In the genomic region with DNA sequence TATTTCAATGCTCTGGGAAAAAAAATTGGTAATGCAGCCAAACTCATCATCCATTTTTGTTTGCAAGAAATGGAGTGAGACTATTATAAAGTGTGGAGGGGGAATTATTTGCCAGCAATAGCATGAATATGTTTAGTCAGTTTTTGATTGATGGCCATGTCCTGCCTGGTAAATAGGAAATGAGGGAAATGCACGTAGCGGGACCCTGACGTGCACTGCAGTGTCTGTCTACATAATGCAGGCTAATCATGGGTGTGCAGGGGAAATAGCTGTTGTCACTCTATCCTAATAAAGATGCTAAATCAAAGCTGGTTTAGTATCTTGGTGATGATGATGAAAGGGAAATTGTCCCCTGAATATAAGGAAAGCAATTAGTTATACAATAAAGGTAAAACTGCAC, we compare ENCODE assay signal across 17 mouse cellular contexts.
DNase-seq lines count a peak whose midpoint lies in the region; ATAC-seq and TF ChIP-seq lines count a peak whose summit lies in the region.
"Had no signal": no experiment of that assay in that cellular context is flagged by ENCODE, and none has a peak within 500 bp of the region (broad histone marks: within the 10 kb centered on the region; RNA-seq: fewer than 3 reads in every experiment).

No protein-coding gene starts in this region.

- DNase-seq in heart, adult 8-10 months (ENCODE audit: low spot score) = no peak
- peak; percentile 67 for DNase-seq in lung, embryonic 14.5 days
- no peak for DNase-seq in lung, postnatal 4 days
- DNase-seq in stomach, postnatal 0 days (ENCODE audit: low spot score) = no peak
- DNase-seq: adrenal gland, postnatal 25 days; forebrain, postnatal 0 days; gastrocnemius, postnatal 14 days had no signal

- H3K9me3 ChIP-seq in heart, embryonic 15.5 days (replicated peaks) = no peaks in the 10 kb centered on the region
- no peaks in the 10 kb centered on the region for H3K9me3 ChIP-seq in lung, embryonic 14.5 days (ENCODE audit: low read depth, low read length)
- H3K9me3 ChIP-seq in stomach, embryonic 15.5 days = no peaks in the 10 kb centered on the region
- no peaks in the 10 kb centered on the region for H3K9me3 ChIP-seq in stomach, postnatal 0 days (ENCODE audit: control insufficient read depth, low read length)
- H3K9me3 ChIP-seq: embryonic facial prominence, embryonic 10.5 days; forebrain, embryonic 13.5 days; heart, embryonic 10.5 days; hindbrain, embryonic 15.5 days had no signal

- H3K36me3 ChIP-seq in heart, embryonic 15.5 days = no peaks in the 10 kb centered on the region
- no peaks in the 10 kb centered on the region for H3K36me3 ChIP-seq in lung, embryonic 14.5 days (ENCODE audit: insufficient read depth)
- H3K36me3 ChIP-seq in stomach, embryonic 15.5 days = no peaks in the 10 kb centered on the region
- H3K36me3 ChIP-seq in stomach, postnatal 0 days (ENCODE audit: control insufficient read depth, insufficient read depth, low read length) = no peaks in the 10 kb centered on the region
- H3K36me3 ChIP-seq: embryonic facial prominence, embryonic 10.5 days; heart, embryonic 10.5 days; hindbrain, embryonic 15.5 days had no signal

- no peak overlapping the region for H3K4me2 ChIP-seq in heart, embryonic 15.5 days
- no peak overlapping the region for H3K4me2 ChIP-seq in lung, embryonic 14.5 days
- no peak overlapping the region for H3K4me2 ChIP-seq in stomach, embryonic 15.5 days
- no peak overlapping the region for H3K4me2 ChIP-seq in stomach, postnatal 0 days (replicated peaks; ENCODE audit: low read depth)
- H3K4me2 ChIP-seq: forebrain, embryonic 13.5 days; hindbrain, embryonic 15.5 days had no signal

- ATAC-seq in heart, embryonic 15.5 days (replicated peaks; ENCODE audit: insufficient number of reproducible peaks, insufficient read depth, low FRiP score, low read depth) = no peak
- ATAC-seq in lung, embryonic 14.5 days (ENCODE audit: insufficient read depth) = peak; percentile 73; the same call in 1 of the 2 replicates
- ATAC-seq in stomach, embryonic 15.5 days (ENCODE audit: insufficient read depth, low FRiP score, low read depth) = no peak
- no peak for ATAC-seq in stomach, postnatal 0 days (ENCODE audit: low FRiP score, low TSS enrichment)
- ATAC-seq: activated CD4-positive, CD25-positive, alpha-beta regulatory T cell, adult 4 months; forebrain, embryonic 13.5 days; forebrain, postnatal 0 days; inflammation-experienced regulatory T-cells, adult 6 months; Patski had no signal

- peak overlapping the region; percentile 72 for H3K27ac ChIP-seq in heart, embryonic 15.5 days
- H3K27ac ChIP-seq in lung, embryonic 14.5 days (ENCODE audit: low read depth) = no peak overlapping the region
- H3K27ac ChIP-seq in stomach, embryonic 15.5 days = peak overlapping the region; percentile 40; the same call in 1 of the 2 replicates
- H3K27ac ChIP-seq in stomach, postnatal 0 days (replicated peaks) = no peak overlapping the region
- H3K27ac ChIP-seq: embryonic facial prominence, embryonic 10.5 days; forebrain, embryonic 13.5 days; heart, embryonic 10.5 days; hindbrain, embryonic 15.5 days had no signal

- peaks cover 7% of the 10 kb centered on the region for H3K4me1 ChIP-seq in heart, embryonic 15.5 days (replicated peaks)
- H3K4me1 ChIP-seq in lung, embryonic 14.5 days (ENCODE audit: insufficient read depth) = no peaks in the 10 kb centered on the region
- no peaks in the 10 kb centered on the region for H3K4me1 ChIP-seq in stomach, embryonic 15.5 days
- H3K4me1 ChIP-seq in stomach, postnatal 0 days (replicated peaks; ENCODE audit: control insufficient read depth, insufficient read depth) = no peaks in the 10 kb centered on the region
- H3K4me1 ChIP-seq: embryonic facial prominence, embryonic 10.5 days; heart, embryonic 10.5 days had no signal

- H3K4me3 ChIP-seq in heart, embryonic 15.5 days = no peak overlapping the region
- H3K4me3 ChIP-seq in lung, embryonic 14.5 days (ENCODE audit: low read depth, low read length) = no peak overlapping the region
- no peak overlapping the region for H3K4me3 ChIP-seq in stomach, embryonic 15.5 days (replicated peaks)
- H3K4me3 ChIP-seq in stomach, postnatal 0 days (ENCODE audit: low read depth, low read length) = no peak overlapping the region
- H3K4me3 ChIP-seq: embryonic facial prominence, embryonic 10.5 days; forebrain, embryonic 13.5 days; heart, embryonic 10.5 days; hindbrain, embryonic 15.5 days had no signal

- no peak for TF ChIP-seq EP300 in stomach, postnatal 0 days (optimal IDR thresholded peaks at IDR 0.05)

- no peak overlapping the region for H3K9ac ChIP-seq in heart, embryonic 15.5 days
- H3K9ac ChIP-seq in lung, embryonic 14.5 days = no peak overlapping the region
- no peak overlapping the region for H3K9ac ChIP-seq in stomach, embryonic 15.5 days
- no peak overlapping the region for H3K9ac ChIP-seq in stomach, postnatal 0 days (ENCODE audit: low read length)
- H3K9ac ChIP-seq: forebrain, embryonic 13.5 days; forebrain, postnatal 0 days; hindbrain, embryonic 15.5 days had no signal

- TF ChIP-seq CTCF in lung, embryonic 14.5 days (IDR thresholded peaks at IDR 0.05; ENCODE audit: low read depth) = no peak
- TF ChIP-seq CTCF in stomach, postnatal 0 days (IDR thresholded peaks at IDR 0.05; ENCODE audit: low read depth) = no peak

- 39% methylated on average over 3 of the region's 3 CpGs for WGBS in heart, embryonic 15.5 days
- 22% methylated on average over 3 of the region's 3 CpGs for WGBS in lung, embryonic 14.5 days
- WGBS in stomach, embryonic 15.5 days = 17% methylated on average over 3 of the region's 3 CpGs
- 12% methylated on average over 3 of the region's 3 CpGs for WGBS in stomach, postnatal 0 days

- H3K27me3 ChIP-seq in heart, embryonic 15.5 days = no peaks in the 10 kb centered on the region
- H3K27me3 ChIP-seq in lung, embryonic 14.5 days (ENCODE audit: insufficient read depth, low read length) = no peaks in the 10 kb centered on the region
- no peaks in the 10 kb centered on the region for H3K27me3 ChIP-seq in stomach, embryonic 15.5 days (replicated peaks)
- H3K27me3 ChIP-seq in stomach, postnatal 0 days (ENCODE audit: control insufficient read depth, insufficient read depth, low read length) = no peaks in the 10 kb centered on the region
- H3K27me3 ChIP-seq: CH12.LX; forebrain, embryonic 13.5 days; hindbrain, embryonic 15.5 days had no signal

Comparison
In these comparisons a context has a peak if more than half of its experiments do, and no peak if none do; other contexts are left out.
1. H3K27ac ChIP-seq: peak in heart, embryonic 15.5 days (single experiment) and stomach, embryonic 15.5 days (single experiment); none in lung, embryonic 14.5 days (single experiment) and stomach, postnatal 0 days (single experiment).